Mouse (Mus musculus): ENCODE data around the gene Cdc6.

GRCm38 (mm10) chr11:98937914-98938694, 30.5 kb downstream of the Cdc6 start:
- TF ChIP-seq CTCF (IDR thresholded peaks at IDR 0.05; ENCODE audit: low read depth, low read length) (no peak), POLR2A (IDR thresholded peaks at IDR 0.05; ENCODE audit: insufficient read depth, low read length) (no peak)

Data from ES-Bruce4 (cell line).